Mouse (Mus musculus) liver, adult 2 months (tissue): ENCODE data around the gene Samd14. TPM values are rescaled to one million over a fixed set of nuclear protein-coding genes. Genes with fewer than 3 reads are reported as not detected.

Experiments used
- DNase-seq: peaks from one replicate; pipeline ENCODE4 v3.0.0-alpha.2; 2011; ENCODE audit warnings: low read depth, low spot score; ENCODE audit errors: extremely low read depth
- H3K27ac ChIP-seq: fragments of 200-500 bp; replicated peaks from 2 replicates; pipeline ENCODE4 v1.5.1; 2012; ENCODE audit warnings: low read depth, mild to moderate bottlenecking, control low read depth, inconsistent platforms, low read length; ENCODE audit not compliant: insufficient read depth
- H3K27me3 ChIP-seq: fragments of 200-500 bp; 2 replicates; pipeline ENCODE4 v1.6.1; 2012; ENCODE audit warnings: mild to moderate bottlenecking, moderate library complexity, low read length, inconsistent platforms; ENCODE audit not compliant: control insufficient read depth, insufficient read depth
- H3K36me3 ChIP-seq: fragments of 200-500 bp; 2 replicates; pipeline ENCODE4 v1.6.1; 2012; ENCODE audit warnings: low read length, inconsistent platforms; ENCODE audit not compliant: control insufficient read depth, insufficient read depth
- H3K4me1 ChIP-seq: fragments of 200-500 bp; 2 replicates; pipeline ENCODE4 v1.6.1; 2011; ENCODE audit warnings: low read length; ENCODE audit not compliant: control insufficient read depth, insufficient read depth
- H3K4me3 ChIP-seq: fragments of 200-500 bp; 2 replicates; pipeline ENCODE4 v1.5.1; 2011; ENCODE audit warnings: low read depth, mild to moderate bottlenecking, control low read depth, low read length, moderate library complexity; ENCODE audit not compliant: insufficient read depth
- H3K79me2 ChIP-seq: fragments of 200-500 bp; 2 replicates; pipeline ENCODE4 v1.6.1; 2012; ENCODE audit warnings: inconsistent platforms, mild to moderate bottlenecking, low read length, moderate library complexity; ENCODE audit not compliant: control insufficient read depth, insufficient read depth
- H3K9ac ChIP-seq: fragments of 200-500 bp; 2 replicates; pipeline ENCODE4 v1.6.1; 2012; ENCODE audit warnings: low read depth, mild to moderate bottlenecking, control low read depth, inconsistent platforms, low read length
- CTCF ChIP-seq: fragments of 200-500 bp; IDR thresholded peaks from 2 replicates; pipeline ENCODE4 v1.5.1; 2011; ENCODE audit warnings: low read depth, low read length, control low read depth
- POLR2A ChIP-seq: fragments of 200-500 bp; IDR thresholded peaks from 2 replicates; pipeline ENCODE4 v1.6.1; 2011; ENCODE audit warnings: low read length, control low read depth; ENCODE audit not compliant: insufficient read depth; ENCODE audit errors: extremely low read depth
- WGBS: fragments of 180-500 bp; shearing (Covaris S2); methylation state at CpG from one replicate; pipeline ENCODE4 v1.1.7; 2018; 5-methylcytosine and 5-hydroxymethylcytosine counted together
- polyA plus RNA-seq: library from polyadenylated mRNA; depleted of rRNA; stranded (reverse); fragments of >200 nt; gene quantifications from 2 replicates; pipeline ENCODE4 v1.2.3, GENCODE M21; 2012
- total RNA-seq: library from RNA; depleted of rRNA; stranded (reverse); fragments of >200 nt; gene quantifications from 2 replicates; pipeline ENCODE4 v1.2.3, GENCODE M21; 2014

The Samd14 gene
- total and polyA plus RNA-seq, 2 experiments: 0.13 to 0.18 TPM

DNA sequence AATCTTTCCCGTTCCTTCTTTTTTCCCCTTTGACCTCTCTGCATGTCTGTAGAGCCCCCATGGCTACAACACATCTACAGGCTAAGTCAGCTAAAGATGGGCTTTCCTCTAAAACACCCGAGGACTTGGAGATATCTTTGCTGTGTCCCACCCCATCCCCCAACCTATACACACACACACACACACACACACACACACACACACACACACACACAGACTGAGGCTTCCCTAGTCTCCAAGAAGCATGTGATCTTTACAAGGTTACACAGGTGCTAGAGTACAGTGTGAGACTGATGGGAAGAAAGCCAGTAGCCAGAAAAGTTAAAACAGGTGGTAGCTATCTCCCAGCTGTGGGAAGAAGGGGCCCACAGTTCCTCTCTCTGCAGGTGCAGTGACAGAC, 23.2 kb upstream of the Samd14 start:
- no peak overlapping the region for H3K4me3 ChIP-seq
- H3K27ac ChIP-seq: no peak overlapping the region
- WGBS: 67% methylated on average over 2 of the region's 2 CpGs
- TF ChIP-seq CTCF: no peak
- TF ChIP-seq POLR2A: no peak
- no peak overlapping the region for H3K9ac ChIP-seq
- H3K79me2 ChIP-seq: no peaks in the 10 kb centered on the region
- no peaks in the 10 kb centered on the region for H3K36me3 ChIP-seq
- DNase-seq: no peak
- H3K4me1 ChIP-seq: peaks cover 4% of the 10 kb centered on the region; the same call in 1 of the 2 replicates
- peaks cover under 1% of the 10 kb centered on the region; the same call in 1 of the 2 replicates for H3K27me3 ChIP-seq

DNA sequence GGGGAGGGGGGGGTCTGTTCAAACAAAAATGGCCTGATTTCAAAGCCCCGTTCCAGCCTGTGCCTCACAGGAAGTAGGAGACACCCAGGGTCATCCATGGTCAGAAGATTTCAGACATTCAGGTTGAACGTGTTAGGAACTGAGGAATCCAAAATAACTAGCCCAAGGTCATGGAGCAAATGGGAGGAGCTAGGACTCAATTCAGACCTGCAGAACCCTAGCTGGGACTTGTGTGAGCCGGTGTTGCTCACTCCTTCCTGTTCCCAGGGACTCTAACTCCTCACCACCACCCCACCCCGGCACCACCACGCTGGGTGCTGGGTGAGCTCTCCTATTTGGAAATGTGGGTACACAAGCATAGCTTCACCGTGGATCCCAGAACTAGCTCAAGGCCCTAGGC, 22.3 kb upstream of the Samd14 start:
- no peak overlapping the region for H3K27ac ChIP-seq
- no peak for DNase-seq
- 48% methylated on average over 6 of the region's 6 CpGs for WGBS
- H3K36me3 ChIP-seq: no peaks in the 10 kb centered on the region
- H3K79me2 ChIP-seq: peaks cover 2% of the 10 kb centered on the region; the same call in 1 of the 2 replicates
- H3K4me3 ChIP-seq: no peak overlapping the region
- peaks cover 4% of the 10 kb centered on the region; the same call in 1 of the 2 replicates for H3K4me1 ChIP-seq
- peaks cover 9% of the 10 kb centered on the region for H3K27me3 ChIP-seq
- TF ChIP-seq POLR2A (no peak), CTCF (no peak)
- no peak overlapping the region for H3K9ac ChIP-seq

DNA sequence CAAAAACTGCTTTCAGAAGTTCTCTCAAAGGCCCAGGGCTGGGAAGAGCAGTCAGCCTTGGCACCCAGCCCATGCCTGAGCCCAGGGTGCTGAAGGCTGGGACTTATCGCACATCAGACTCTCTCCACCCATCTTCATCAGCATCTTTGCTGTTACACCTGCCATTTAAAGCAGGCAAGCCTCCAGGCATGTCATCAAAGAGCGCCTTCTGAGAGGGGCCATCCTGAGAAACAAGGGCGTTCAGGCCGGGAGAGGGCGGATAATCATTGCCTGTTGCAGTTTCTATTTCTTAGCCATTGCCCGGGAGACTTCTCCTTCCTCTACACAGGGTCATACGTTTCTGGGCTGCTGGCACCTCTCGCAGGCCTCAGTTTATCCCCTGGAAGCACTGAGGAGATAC, 21.8 kb upstream of the Samd14 start:
- DNase-seq: no peak
- TF ChIP-seq POLR2A (no peak), CTCF (no peak)
- Histone ChIP-seq H3K4me1 (peaks cover 4% of the 10 kb centered on the region; the same call in 1 of the 2 replicates), H3K36me3 (no peaks in the 10 kb centered on the region), H3K9ac (no peak overlapping the region), H3K4me3 (no peak overlapping the region), H3K27me3 (peaks cover 10% of the 10 kb centered on the region), H3K27ac (no peak overlapping the region), H3K79me2 (peaks cover 4% of the 10 kb centered on the region; the same call in 1 of the 2 replicates)
- WGBS: 87% methylated on average over 8 of the region's 8 CpGs

DNA sequence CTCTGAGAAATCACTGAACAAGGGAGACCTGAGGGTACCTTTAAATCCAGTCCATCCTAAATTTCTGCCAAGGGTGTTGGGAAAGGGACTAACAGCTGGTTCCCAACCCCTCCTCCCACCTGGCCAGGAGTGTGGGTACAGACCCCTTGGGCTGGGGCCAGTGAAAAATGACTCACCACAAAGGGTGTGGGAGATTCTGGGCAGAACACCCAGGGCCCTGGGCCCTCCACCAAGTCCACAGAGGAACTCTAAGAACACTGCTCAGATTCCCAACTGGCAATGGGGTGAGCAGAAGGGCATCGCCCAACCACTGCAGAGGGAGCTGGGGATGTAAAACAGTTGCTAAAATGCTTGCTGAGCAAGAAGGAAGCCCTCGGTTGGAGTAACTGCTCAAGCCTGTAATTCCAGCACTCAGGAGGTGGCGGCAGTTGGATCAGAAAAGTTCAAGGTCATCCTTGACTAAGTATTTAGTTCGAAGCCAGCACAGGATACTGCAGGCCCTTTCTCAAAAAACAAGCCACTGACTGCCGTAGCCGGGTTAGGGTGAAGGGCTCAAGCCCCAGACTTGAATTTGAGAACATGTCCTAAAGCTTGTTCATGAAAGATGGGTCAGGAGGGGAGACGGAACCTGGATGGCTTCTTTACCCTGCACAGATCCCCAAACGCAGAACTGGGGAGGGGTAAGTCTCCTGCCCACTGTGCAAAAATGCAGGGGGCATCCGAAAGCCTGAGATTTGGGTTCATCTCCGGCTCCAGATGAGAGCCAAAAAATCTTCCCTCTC, 20.7 kb upstream of the Samd14 start:
- peaks cover 10% of the 10 kb centered on the region for H3K27me3 ChIP-seq
- peak overlapping the region; percentile 64 for H3K27ac ChIP-seq
- H3K4me1 ChIP-seq: peaks cover 4% of the 10 kb centered on the region; the same call in 1 of the 2 replicates
- WGBS: 64% methylated on average over 10 of the region's 10 CpGs
- H3K79me2 ChIP-seq: peaks cover 4% of the 10 kb centered on the region; the same call in 1 of the 2 replicates
- H3K4me3 ChIP-seq: no peak overlapping the region; the same call in 1 of the 2 replicates
- H3K36me3 ChIP-seq: no peaks in the 10 kb centered on the region
- no peak for DNase-seq
- no peak for TF ChIP-seq POLR2A
- peak overlapping the region; percentile 20 for H3K9ac ChIP-seq

DNA sequence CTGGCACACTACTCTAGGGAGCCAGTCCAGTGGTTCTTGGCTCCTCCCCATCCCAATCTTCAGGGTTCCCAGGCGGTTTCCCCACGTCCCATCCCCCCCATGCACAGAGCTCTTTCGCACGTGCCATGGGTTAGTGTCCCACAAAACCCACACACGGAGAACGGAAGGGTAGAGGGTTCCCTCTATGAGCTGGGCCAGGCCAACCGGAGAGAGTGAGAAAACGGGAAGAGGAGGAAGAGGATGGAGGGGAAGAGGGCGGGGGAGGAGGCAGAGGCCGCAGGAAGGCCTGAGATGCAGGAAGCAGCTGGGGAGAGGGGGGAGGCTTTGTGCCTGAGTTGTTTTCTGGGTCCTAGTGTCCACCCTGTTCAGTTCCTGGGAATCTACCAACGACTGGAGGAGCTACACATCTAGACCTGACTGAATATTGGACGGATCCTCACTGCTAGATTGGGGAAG, 20.1 kb upstream of the Samd14 start:
- TF ChIP-seq POLR2A: no peak
- no peak for TF ChIP-seq CTCF
- peaks cover 4% of the 10 kb centered on the region; the same call in 1 of the 2 replicates for H3K4me1 ChIP-seq
- peak overlapping the region; percentile 64 for H3K27ac ChIP-seq
- peaks cover 10% of the 10 kb centered on the region for H3K27me3 ChIP-seq
- DNase-seq: peak; percentile 64
- 23% methylated on average over 12 of the region's 12 CpGs for WGBS
- H3K9ac ChIP-seq: peak overlapping the region; percentile 37
- no peaks in the 10 kb centered on the region for H3K36me3 ChIP-seq
- H3K4me3 ChIP-seq: peak overlapping the region; percentile 27
- peaks cover 4% of the 10 kb centered on the region; the same call in 1 of the 2 replicates for H3K79me2 ChIP-seq
